Mouse (Mus musculus) mature B cell (primary cell): Measurements from ENCODE around the gene Ccnd1.
"Not testable (repeated sequence)": the region's sequence is repeated elsewhere in the genome, so short reads cannot be mapped to it uniquely, and the experiment has no call there.

Source experiments
- in situ Hi-C: fragments of 300-500 bp; cut with MboI; formaldehyde crosslinking; loops from 2 replicates; pipeline ENCODE4 v1.14.3; 2019

The Ccnd1 gene

GRCm38 (mm10) chr7:144908705-144909104, 31.0 kb downstream of the Ccnd1 start:
- in situ Hi-C loops, result no loop called here

DNA sequence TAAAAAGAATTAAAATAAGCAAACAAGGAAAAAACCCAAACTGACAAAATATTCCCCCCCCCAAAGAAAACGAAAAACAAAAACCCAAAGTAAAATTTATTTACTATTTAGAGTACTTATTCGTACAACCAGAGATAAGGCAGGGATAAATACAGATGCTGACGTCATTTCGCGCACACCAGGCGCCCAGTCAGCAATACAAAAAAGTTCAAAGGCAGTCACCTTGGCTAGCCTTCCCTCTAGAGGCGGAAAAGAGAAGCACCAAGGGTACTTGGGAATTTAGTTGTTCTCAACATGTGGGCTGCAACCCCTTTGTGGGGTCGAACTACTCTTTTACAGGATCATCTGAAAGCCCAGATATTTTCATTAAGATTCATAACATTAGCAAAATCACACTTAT, 31.9 kb downstream of the Ccnd1 start:
- in situ Hi-C loops, result no loop called here

DNA sequence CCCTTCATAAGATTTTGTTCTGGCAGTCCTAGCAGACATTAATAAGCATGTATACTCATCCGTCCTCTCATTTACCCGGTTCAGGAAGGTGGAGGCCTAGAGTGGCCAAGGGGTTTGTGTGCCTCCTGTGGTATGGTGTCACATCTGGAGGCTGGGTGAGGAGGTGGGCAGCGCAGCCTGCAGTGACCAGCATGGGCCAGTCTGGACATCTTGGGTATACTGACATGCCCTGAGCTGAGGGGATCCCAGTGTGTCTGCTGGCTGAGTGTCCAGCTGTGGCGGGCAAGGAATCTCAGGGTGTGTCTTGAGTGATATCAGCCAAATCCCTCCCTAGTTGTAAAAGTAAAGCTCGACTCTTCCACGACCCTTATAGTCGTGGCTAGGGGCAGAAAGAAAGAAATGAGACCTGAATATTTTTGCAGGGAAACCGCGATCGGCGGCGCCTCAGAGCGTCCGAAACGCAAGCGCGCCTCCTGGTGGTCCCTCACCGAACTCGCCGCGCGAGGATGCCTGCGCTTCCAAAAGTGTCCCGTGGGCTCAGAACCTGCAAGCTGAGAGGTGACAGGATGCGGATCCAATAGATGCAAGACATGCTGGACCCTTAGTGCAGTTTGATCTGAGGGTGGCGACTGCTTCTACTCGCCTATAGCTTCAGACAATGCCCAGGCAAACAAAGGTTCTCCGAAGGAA, 32.9 kb downstream of the Ccnd1 start:
- in situ Hi-C loops, result no loop called here

GRCm38 (mm10) chr7:144905514-144905913, 34.2 kb downstream of the Ccnd1 start:
- in situ Hi-C loops, result not testable (repeated sequence)

GRCm38 (mm10) chr7:144898506-144898905, 41.2 kb downstream of the Ccnd1 start:
- in situ Hi-C loops, result no loop called here

GRCm38 (mm10) chr7:144896294-144897218, 43.2 kb downstream of the Ccnd1 start, which contains the start of gene Fgf15:
Fgf15 (plus strand) TSS chr7:144896531.
- in situ Hi-C loops, result no loop called here

DNA sequence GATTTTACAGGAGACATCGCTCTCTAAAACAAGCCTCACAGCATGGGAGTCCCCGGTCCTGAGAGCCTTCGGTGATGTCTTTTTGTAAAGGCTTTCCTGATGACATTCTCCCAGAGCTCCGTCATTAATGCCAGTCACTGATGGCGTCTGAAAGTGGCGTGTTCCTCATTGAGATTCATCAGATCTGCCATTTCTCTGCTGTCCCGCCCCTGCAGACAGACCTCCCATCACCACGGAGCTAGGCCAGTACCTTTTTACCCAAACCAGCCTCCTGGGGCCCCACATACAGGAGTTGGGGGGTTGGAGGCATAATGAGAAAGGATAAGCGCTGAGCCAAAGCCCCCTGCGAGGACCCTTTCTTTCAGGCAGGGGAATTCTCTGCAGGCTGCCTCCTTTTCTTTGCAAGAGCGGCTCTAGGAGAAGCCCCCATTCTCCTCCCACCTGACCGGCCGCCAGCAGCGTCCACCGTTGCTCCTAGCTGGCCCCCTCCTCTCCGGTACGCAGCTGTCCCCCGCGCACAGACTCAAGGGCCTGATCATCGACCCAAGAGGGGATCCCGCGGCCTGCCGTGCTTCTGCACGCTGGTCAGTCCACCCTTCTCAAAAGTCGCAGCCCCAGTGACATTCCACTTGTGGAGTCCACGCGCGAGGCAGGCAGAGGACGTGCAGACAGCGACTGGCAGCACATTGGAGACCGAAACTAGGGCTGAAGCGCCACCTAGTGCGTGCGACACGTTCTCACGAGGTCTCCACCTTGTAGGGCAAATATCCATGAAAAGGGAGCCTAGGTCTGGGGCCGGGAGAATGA, 44.2 kb downstream of the Ccnd1 start:
- in situ Hi-C loops, result no loop called here

- in situ Hi-C loops, result no loop called here
These were observed 45.0 kb downstream of the Ccnd1 start for GRCm38 (mm10) chr7:144894706-144895105.

GRCm38 (mm10) chr7:144894191-144894590, 45.5 kb downstream of the Ccnd1 start:
- in situ Hi-C loops, result no loop called here

- in situ Hi-C loops, result no loop called here
These were observed 47.4 kb downstream of the Ccnd1 start for GRCm38 (mm10) chr7:144892322-144892721.

- in situ Hi-C loops, result no loop called here
These were observed 47.9 kb downstream of the Ccnd1 start for GRCm38 (mm10) chr7:144891863-144892262.

DNA sequence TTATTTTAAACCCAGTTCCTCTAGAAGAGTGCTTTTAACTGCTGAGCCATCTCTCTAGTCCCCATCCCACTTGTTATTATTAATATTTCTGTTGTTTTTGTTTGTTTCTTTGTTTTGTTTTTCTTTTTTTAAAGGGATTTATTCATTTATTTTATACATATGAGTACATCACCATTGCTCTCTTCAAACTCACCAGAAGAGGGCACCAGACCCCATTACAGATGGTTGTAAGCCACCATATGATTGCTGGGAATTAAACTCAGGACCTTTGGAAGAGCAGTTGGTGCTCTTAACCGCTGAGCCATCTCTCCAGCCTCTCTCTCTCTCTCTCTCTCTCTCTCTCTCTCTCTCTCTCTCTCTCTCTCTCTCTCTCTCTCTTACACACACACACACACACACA, 49.1 kb downstream of the Ccnd1 start:
- in situ Hi-C loops, result not testable (repeated sequence)

DNA sequence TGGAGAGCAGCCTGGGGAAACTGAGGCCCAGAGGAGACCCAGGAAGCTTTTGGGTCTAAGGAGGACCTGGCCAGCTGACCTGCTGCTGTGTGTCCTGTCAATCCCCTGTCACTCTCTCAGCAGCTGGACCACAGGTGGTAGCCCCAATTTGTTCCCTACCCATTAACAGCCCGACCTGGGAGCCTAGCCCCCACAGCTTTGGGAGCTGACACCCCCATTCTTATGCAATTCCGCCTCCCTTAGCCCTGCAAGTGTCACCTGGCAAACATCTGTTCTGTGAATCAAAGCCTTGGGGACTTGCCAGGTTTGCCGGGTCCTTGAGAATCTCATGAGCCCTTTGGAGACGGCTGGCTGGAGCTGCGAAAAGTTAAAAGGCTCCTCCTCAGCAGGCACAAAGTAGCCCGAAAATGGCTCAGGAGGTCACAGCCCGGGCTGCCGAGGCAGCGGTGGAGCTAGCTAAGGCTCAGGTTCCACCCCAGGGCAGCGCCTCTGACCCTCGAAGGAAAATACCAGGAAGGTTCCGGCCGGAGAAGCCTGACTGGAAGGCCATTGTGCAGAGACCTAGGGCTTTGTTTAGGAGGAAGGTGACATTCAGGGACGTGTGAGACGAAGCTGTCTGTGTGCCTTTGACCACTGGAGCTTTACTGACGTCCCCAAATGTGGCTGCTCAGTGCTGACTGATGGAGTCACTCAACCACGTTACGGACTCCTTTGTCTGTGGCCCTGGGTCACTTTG, 51.0 kb downstream of the Ccnd1 start:
- in situ Hi-C loops, result no loop called here

- in situ Hi-C loops, result no loop called here
These were observed 52.1 kb downstream of the Ccnd1 start for GRCm38 (mm10) chr7:144887672-144888071.

- in situ Hi-C loops, result no loop called here
These were observed 56.6 kb downstream of the Ccnd1 start for GRCm38 (mm10) chr7:144883106-144883505.
